ENCODE assay signal across 11 mouse cellular contexts in genomic region chr4:115984967-115985366, GRCm38 (mm10). TPM values are rescaled to one million over a fixed set of nuclear protein-coding genes. Genes with fewer than 3 reads are reported as not detected.
DNase-seq lines count a peak whose midpoint lies in the region; ATAC-seq and TF ChIP-seq lines count a peak whose summit lies in the region.
"Had no signal": no experiment of that assay in that cellular context is flagged by ENCODE, and none has a peak within 500 bp of the region (broad histone marks: within the 10 kb centered on the region; RNA-seq: fewer than 3 reads in every experiment).

No protein-coding gene starts in this region.

- TF ChIP-seq CTCF in heart, postnatal 0 days (IDR thresholded peaks at IDR 0.05; ENCODE audit: low read depth), result 0 out of 2 replicates have a peak, but pooled peaks have one; percentile 23

- H3K4me3 ChIP-seq in heart, postnatal 0 days (ENCODE audit: low read depth, low read length), result no peak overlapping the region

- DNase-seq in heart, postnatal 0 days (ENCODE audit: low spot score), result no peak
- DNase-seq in heart, adult 18-20 months, result no peak
- peak; percentile 13 for DNase-seq in thymus, postnatal 0 days (ENCODE audit: low spot score)
- no peak for DNase-seq in thymus, postnatal 25 days
- no peak for DNase-seq in left cerebral cortex, adult 8-10 months (ENCODE audit: low spot score in 2 of 2)
- DNase-seq: cerebellum, adult 9-11 months had no signal

- no peak overlapping the region for H3K4me2 ChIP-seq in heart, postnatal 0 days (ENCODE audit: low read depth, low read length)

- H3K4me1 ChIP-seq in heart, postnatal 0 days (ENCODE audit: control insufficient read depth, insufficient read depth), result no peaks in the 10 kb centered on the region

- H3K36me3 ChIP-seq in heart, postnatal 0 days (replicated peaks; ENCODE audit: control insufficient read depth, insufficient read depth, low read length), result no peaks in the 10 kb centered on the region

- H3K9me3 ChIP-seq in heart, postnatal 0 days (replicated peaks; ENCODE audit: control insufficient read depth, low read length), result no peaks in the 10 kb centered on the region

- peaks cover 33% of the 10 kb centered on the region for H3K27me3 ChIP-seq in heart, postnatal 0 days (ENCODE audit: control insufficient read depth, insufficient read depth, low read length)

- no peak overlapping the region for H3K27ac ChIP-seq in heart, postnatal 0 days (ENCODE audit: low read depth)

- no peak for TF ChIP-seq EP300 in heart, postnatal 0 days (IDR thresholded peaks at IDR 0.05; ENCODE audit: low read depth)

- no peak overlapping the region for H3K9ac ChIP-seq in heart, postnatal 0 days (replicated peaks; ENCODE audit: low read depth, low read length)

- no peak for ATAC-seq in heart, postnatal 0 days (ENCODE audit: insufficient read depth, low read depth)
- peak; percentile 65 for ATAC-seq in granulocyte monocyte progenitor cell, adult 5-6 weeks (replicated peaks; ENCODE audit: poor library complexity, severe bottlenecking)
- ATAC-seq in megakaryocyte-erythroid progenitor cell, adult 5-6 weeks (replicated peaks; ENCODE audit: low FRiP score, low TSS enrichment, poor library complexity, severe bottlenecking), result peak; percentile 31
- no peak for ATAC-seq in frontal cortex, adult (ENCODE audit: low TSS enrichment)

- 29% methylated on average over 8 of the region's 8 CpGs for WGBS in heart, postnatal 0 days

RNA-seq across cellular contexts. Expression of gene Faah, which starts 32.8 kb away (rescaled TPM):
- 0.80 and 3.3 TPM in 2 replicates for total RNA-seq in heart, postnatal 0 days (2014; rRNA removed; ENCODE audit: low replicate concordance)
- 0.61 and 0.65 TPM in 2 replicates for polyA plus RNA-seq in heart, postnatal 0 days (2015; fragmentation: Nextera tagmentation; extraction: Ambion mirVana)
- 1 to 10 TPM in 1 of 2 experiments, not detected in 1; 1.0 TPM for total RNA-seq in heart, adult 18-20 months (2021)
- 3.9 and 4.7 TPM in 2 replicates for polyA plus RNA-seq in thymus, postnatal 0 days (2015; fragmentation: Nextera tagmentation; extraction: Ambion mirVana)
- 1.8 and 3.6 TPM in 2 replicates for total RNA-seq in granulocyte monocyte progenitor cell, adult 5-6 weeks (2014; fragmentation: Nextera tagmentation)
- total RNA-seq in granulocyte monocyte progenitor cell, adult 5-6 weeks (2017), result 1.3 and 2.1 TPM in 2 replicates
- 1.4 and 5.0 TPM in 2 replicates for total RNA-seq in megakaryocyte-erythroid progenitor cell, adult 5-6 weeks (2014; fragmentation: Nextera tagmentation)
- 0.85 and 2.3 TPM in 2 replicates for total RNA-seq in megakaryocyte-erythroid progenitor cell, adult 5-6 weeks (2017)
- total RNA-seq in left cerebral cortex, adult 8-10 months (2022), result 10 to 100 TPM; 77.3 to 81.9 (median 80.2) TPM

RNA-seq across cellular contexts. Expression of gene Dmbx1, which starts 45.2 kb away (rescaled TPM):
- not detected in 2 replicates for total RNA-seq in heart, postnatal 0 days (2014; rRNA removed; ENCODE audit: low replicate concordance)
- polyA plus RNA-seq in heart, postnatal 0 days (2015; fragmentation: Nextera tagmentation; extraction: Ambion mirVana), result not detected in 2 replicates
- not detected for total RNA-seq in heart, adult 18-20 months (2021)
- polyA plus RNA-seq in thymus, postnatal 0 days (2015; fragmentation: Nextera tagmentation; extraction: Ambion mirVana), result 0.04 and 0.05 TPM in 2 replicates
- not detected in 2 replicates for total RNA-seq in granulocyte monocyte progenitor cell, adult 5-6 weeks (2014; fragmentation: Nextera tagmentation)
- not detected in 2 replicates for total RNA-seq in granulocyte monocyte progenitor cell, adult 5-6 weeks (2017)
- total RNA-seq in megakaryocyte-erythroid progenitor cell, adult 5-6 weeks (2014; fragmentation: Nextera tagmentation), result not detected in 2 replicates
- not detected in 2 replicates for total RNA-seq in megakaryocyte-erythroid progenitor cell, adult 5-6 weeks (2017)
- total RNA-seq in left cerebral cortex, adult 8-10 months (2022), result under 1 TPM in 2 of 4 experiments, not detected in 2; 0.09 to 0.36 TPM
- polyA plus RNA-seq: heart, embryonic 14.5 days; stomach, embryonic 14.5 days had no signal

Comparison
In these comparisons a context has a peak if more than half of its experiments do, and no peak if none do; other contexts are left out.
1. ATAC-seq: peak in granulocyte monocyte progenitor cell, adult 5-6 weeks (single experiment) and megakaryocyte-erythroid progenitor cell, adult 5-6 weeks (single experiment); none in heart, postnatal 0 days (single experiment) and frontal cortex, adult (single experiment).
2. RNA of gene Faah, which starts 32.8 kb away (total RNA-seq): 77.3 to 81.9 TPM in left cerebral cortex, adult 8-10 months; 1.3 to 3.6 TPM in granulocyte monocyte progenitor cell, adult 5-6 weeks, 0.85 to 5.0 TPM in megakaryocyte-erythroid progenitor cell, adult 5-6 weeks, 1.0 TPM in heart, adult 18-20 months and 0.80 to 3.3 TPM in heart, postnatal 0 days; every median in the first group is over 10 times any median in the second.